Mouse (Mus musculus): ENCODE results near the gene Pitpnc1. TPM values are rescaled to one million over a fixed set of nuclear protein-coding genes. Genes with fewer than 3 reads are reported as not detected.

Gene Pitpnc1
- polyA plus RNA-seq, 1 experiment from 2014 or later, result 36.7 TPM

DNA sequence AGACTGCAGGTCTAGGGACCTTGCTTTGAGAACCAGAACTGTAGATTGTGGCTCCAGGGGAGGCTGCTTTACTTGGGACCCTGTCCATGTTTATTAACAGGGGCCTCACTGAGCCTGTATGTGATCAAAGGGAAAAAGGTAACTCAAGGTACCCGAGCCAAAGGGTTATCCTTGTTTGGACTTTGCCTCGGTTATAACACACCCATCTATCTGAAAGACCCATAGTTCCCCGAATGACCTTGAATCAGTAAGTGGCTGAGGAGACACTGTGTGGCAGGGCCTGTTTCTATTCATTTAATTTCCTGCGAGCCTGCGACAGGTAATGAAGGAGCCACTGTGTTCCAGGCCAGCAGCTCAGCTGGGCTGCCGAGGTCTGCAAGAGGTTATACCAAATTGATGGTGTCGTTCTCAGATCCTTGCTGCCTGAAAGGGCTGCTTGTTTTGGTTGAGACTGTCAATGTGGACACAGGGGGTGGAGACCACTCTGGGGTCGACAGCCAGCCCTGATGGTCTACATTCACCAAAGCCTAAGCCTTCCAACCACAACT lies 246.8 kb downstream of the Pitpnc1 start:
- Histone ChIP-seq H3K4me3 (replicated peaks) (no peak overlapping the region), H3K27ac (0 out of 2 replicates have a peak overlapping the region, but pooled peaks have one; percentile 71), H3K27me3 (no peaks in the 10 kb centered on the region), H3K4me1 (replicated peaks) (peaks cover 21% of the 10 kb centered on the region), H3K4me2 (replicated peaks) (no peak overlapping the region), H3K9me3 (no peaks in the 10 kb centered on the region), H3K9ac (replicated peaks) (no peak overlapping the region), H3K36me3 (peaks cover 16% of the 10 kb centered on the region; the same call in 1 of the 2 replicates)
- no peak for ATAC-seq
- 88% methylated on average over 8 of the region's 8 CpGs for WGBS

DNA sequence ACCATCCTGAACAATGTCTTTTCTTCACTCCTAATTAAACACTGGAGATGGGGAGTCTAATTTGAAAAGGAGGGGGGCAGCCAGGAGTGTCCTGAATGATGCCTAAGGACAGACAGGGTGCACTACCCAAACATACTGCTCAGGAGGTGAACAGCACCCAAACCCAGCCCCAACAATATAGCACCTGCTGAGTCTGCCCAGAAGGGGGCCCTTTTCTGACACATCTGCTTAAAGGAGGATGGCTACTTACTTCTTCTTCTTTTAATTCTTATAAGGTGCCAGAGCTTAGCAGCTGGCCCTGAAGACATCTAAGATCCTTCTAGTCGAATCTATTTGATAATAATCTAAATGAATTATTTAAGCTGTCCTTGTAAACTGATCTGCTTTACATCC lies 247.3 kb downstream of the Pitpnc1 start:
- no peak overlapping the region for H3K9ac ChIP-seq (replicated peaks)
- no peaks in the 10 kb centered on the region for H3K9me3 ChIP-seq
- peaks cover 21% of the 10 kb centered on the region for H3K4me1 ChIP-seq (replicated peaks)
- H3K36me3 ChIP-seq, result peaks cover 11% of the 10 kb centered on the region; the same call in 1 of the 2 replicates
- H3K27me3 ChIP-seq, result no peaks in the 10 kb centered on the region
- WGBS, result 63% methylated on average over 1 of the region's 1 CpGs
- H3K4me2 ChIP-seq (replicated peaks), result 0 out of 2 replicates have a peak overlapping the region, but pooled peaks have one; percentile 2
- H3K4me3 ChIP-seq (replicated peaks), result no peak overlapping the region
- ATAC-seq, result no peak
- H3K27ac ChIP-seq, result peak overlapping the region; percentile 71

DNA sequence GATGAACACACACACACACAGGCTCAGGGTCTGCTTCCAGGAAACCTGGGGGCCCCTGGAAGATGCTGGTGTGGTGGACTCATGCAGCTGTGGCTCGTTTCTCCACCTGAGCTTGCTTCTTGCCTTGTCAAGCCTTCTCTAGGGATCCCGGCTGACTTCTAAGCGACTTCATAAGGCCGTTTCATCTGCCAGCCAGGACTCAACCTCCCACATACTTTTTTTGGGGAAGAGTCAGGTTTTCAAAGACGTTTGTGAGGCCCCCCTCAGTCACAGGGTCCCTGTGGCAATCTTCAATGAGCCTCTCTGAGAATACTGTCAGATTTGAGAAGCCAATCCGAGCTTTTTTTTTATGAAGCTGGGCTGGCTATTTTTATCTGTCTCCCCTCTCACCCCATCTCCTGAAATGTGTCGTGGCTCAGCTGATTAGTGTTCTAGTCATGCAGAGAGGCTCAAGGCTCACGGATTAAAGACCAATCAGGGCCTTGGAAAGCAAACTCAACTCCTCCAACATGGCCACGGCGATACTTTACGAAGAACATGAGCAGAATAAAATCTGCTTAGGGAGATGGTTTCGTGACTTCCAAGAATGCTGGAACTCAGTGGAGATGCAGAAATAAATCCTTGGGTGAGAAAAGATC lies 247.8 kb downstream of the Pitpnc1 start:
- WGBS, result 52% methylated on average over 12 of the region's 12 CpGs
- no peak overlapping the region for H3K4me3 ChIP-seq (replicated peaks)
- H3K27ac ChIP-seq, result peak overlapping the region; percentile 71
- H3K9me3 ChIP-seq, result no peaks in the 10 kb centered on the region
- peak overlapping the region; percentile 9; the same call in 1 of the 2 replicates for H3K4me2 ChIP-seq (replicated peaks)
- ATAC-seq, result 0 out of 2 replicates have a peak, but pooled peaks have one; percentile 43
- 0 out of 2 replicates have a peak overlapping the region, but pooled peaks have one; percentile 7 for H3K9ac ChIP-seq (replicated peaks)
- H3K27me3 ChIP-seq, result no peaks in the 10 kb centered on the region
- H3K36me3 ChIP-seq, result peaks cover 6% of the 10 kb centered on the region; the same call in 1 of the 2 replicates
- peaks cover 21% of the 10 kb centered on the region for H3K4me1 ChIP-seq (replicated peaks)

DNA sequence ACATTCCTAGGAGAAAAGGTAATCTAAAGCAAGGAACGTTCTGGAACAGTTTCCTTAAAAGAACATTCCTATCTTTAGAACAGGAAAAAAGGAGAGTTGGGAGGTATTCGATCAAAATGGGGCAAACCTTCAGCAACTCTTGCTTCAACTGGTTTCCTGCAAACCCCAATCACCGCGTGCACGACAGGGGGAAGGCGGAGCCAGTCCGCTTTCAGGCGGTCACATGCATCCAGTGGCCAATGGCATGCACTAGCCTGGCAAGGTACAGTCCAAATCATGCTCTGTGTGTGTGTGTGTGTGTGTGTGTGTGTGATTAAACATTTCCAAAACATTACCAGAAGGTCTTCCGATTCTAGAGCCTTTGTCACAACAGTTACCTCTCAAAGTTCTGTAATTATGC lies 255.4 kb downstream of the Pitpnc1 start:
- Histone ChIP-seq H3K4me2 (replicated peaks) (no peak overlapping the region), H3K4me1 (replicated peaks) (no peaks in the 10 kb centered on the region), H3K4me3 (replicated peaks) (no peak overlapping the region), H3K9me3 (no peaks in the 10 kb centered on the region), H3K27ac (no peak overlapping the region), H3K27me3 (no peaks in the 10 kb centered on the region), H3K9ac (replicated peaks) (no peak overlapping the region), H3K36me3 (peaks cover 16% of the 10 kb centered on the region)
- ATAC-seq, result no peak
- WGBS, result 92% methylated on average over 9 of the region's 9 CpGs

DNA sequence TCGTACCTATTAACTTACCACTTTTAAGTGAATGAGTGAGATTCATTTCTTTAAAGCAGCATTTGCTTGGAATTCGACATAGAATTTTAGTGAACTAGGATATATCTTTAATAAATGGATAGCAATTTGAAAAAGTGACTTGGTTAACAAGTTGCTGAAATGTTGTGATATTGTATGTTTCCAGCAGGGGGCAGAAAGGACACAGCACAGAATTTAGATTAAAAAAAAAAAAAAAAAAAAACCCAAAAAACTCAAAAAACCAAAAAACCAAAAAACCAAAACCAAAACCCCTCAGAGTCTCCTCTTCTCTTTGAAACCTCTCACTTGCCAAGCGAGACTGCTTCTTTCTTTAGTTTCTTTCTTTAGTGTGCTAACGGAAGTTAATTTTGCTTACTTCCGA lies 256.8 kb downstream of the Pitpnc1 start:
- Histone ChIP-seq H3K9ac (replicated peaks) (no peak overlapping the region), H3K4me1 (replicated peaks) (no peaks in the 10 kb centered on the region), H3K27me3 (no peaks in the 10 kb centered on the region), H3K4me2 (replicated peaks) (no peak overlapping the region), H3K9me3 (no peaks in the 10 kb centered on the region), H3K27ac (no peak overlapping the region), H3K4me3 (replicated peaks) (no peak overlapping the region), H3K36me3 (peaks cover 16% of the 10 kb centered on the region)
- WGBS, result 79% methylated on average over 5 of the region's 5 CpGs
- no peak for ATAC-seq

DNA sequence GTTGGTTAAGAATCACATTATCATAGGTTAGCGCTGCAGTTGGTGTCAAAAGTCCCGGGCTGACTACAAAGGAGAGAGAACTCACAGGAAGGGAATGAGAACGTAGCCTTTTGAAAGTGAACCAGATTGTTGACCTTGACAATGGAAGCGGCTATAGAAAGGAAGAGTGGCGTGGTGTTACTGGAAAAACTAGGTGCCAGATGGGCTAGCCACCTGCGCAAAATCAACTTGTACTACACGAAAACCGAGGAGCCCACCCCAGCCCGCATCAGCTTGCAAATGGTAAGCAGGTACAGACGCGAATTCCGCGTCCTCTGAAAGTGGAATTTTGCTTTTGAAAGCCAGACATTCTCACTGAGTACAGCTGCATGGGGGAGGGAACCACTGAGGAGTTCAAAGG lies 260.7 kb downstream of the Pitpnc1 start:
- no peak overlapping the region for H3K9ac ChIP-seq (replicated peaks)
- WGBS, result 84% methylated on average over 13 of the region's 13 CpGs

DNA sequence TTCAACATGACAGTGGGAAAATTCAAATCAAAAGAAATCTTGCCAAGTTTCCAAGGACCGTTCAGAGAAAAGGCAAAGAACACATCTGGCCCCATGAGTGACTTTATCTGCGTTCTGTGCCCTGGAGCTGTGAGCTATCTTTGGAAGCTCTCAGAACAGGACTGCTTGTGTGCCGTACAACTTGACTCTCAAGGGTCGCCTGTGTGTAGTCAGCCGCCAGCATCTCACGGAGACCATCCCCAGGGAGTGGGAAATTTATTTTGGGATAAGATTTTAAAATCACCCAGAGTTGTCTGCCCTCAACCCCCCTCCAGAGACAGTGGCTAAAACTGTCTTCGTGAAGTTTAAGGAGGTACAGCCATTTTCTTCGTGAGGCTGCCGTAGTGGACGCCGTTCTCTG lies 268.7 kb downstream of the Pitpnc1 start:
- no peak for ATAC-seq
- WGBS, result 91% methylated on average over 11 of the region's 11 CpGs
- Histone ChIP-seq H3K9me3 (no peaks in the 10 kb centered on the region), H3K36me3 (no peaks in the 10 kb centered on the region), H3K27ac (no peak overlapping the region), H3K4me3 (replicated peaks) (no peak overlapping the region), H3K9ac (replicated peaks) (no peak overlapping the region), H3K27me3 (no peaks in the 10 kb centered on the region), H3K4me1 (replicated peaks) (no peaks in the 10 kb centered on the region), H3K4me2 (replicated peaks) (no peak overlapping the region)

More for the DNA sequence above, 260.7 kb downstream of the Pitpnc1 start:
- Histone ChIP-seq H3K27me3 (no peaks in the 10 kb centered on the region), H3K4me1 (replicated peaks) (no peaks in the 10 kb centered on the region), H3K36me3 (peaks cover 7% of the 10 kb centered on the region; the same call in 1 of the 2 replicates), H3K4me3 (replicated peaks) (no peak overlapping the region), H3K4me2 (replicated peaks) (no peak overlapping the region), H3K27ac (no peak overlapping the region), H3K9me3 (no peaks in the 10 kb centered on the region)
- no peak for ATAC-seq

DNA sequence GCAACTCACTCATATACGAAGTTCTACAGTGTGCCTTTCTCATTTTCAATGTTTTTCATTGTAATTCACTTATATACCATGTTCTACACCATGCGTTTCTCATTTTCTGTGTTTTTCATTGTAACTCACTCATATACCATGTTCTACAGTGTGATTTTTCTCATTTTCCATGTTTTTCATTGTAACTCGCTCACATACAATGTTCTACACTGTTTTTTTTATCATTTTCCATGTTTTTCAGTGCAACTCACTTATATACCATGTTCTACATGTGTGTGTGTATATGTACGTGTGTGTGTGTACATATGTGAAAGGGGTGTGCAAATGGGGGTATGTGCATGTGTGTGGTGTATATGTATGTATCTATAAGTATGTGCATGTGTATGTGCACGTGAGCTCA lies 271.2 kb downstream of the Pitpnc1 start:
- Histone ChIP-seq H3K36me3 (no peaks in the 10 kb centered on the region), H3K9ac (replicated peaks) (no peak overlapping the region), H3K4me1 (replicated peaks) (no peaks in the 10 kb centered on the region), H3K27ac (no peak overlapping the region), H3K9me3 (no peaks in the 10 kb centered on the region), H3K4me3 (replicated peaks) (no peak overlapping the region), H3K4me2 (replicated peaks) (no peak overlapping the region), H3K27me3 (no peaks in the 10 kb centered on the region)
- 73% methylated on average over 5 of the region's 5 CpGs for WGBS
- no peak for ATAC-seq

DNA sequence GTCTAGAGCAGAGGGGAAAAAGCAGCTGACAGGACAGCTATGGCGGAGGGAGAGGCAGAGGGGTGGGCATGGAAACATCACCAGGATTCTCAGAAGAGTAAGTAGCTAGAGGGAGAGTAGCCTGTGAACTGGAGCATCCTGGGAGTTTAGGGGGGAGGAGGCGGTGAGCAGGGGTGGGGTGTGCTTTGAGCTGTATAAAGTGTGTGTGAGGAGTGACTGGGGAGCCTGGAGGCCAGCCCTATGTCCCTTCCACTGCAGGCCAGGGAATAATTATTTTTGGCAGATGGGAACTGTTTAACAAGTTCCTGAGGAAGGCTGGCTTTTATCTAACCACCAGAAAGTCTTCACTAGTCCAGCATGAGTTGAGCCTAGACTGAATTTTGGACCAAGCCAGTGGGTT lies 275.2 kb downstream of the Pitpnc1 start:
- Histone ChIP-seq H3K27me3 (no peaks in the 10 kb centered on the region), H3K9me3 (no peaks in the 10 kb centered on the region), H3K4me1 (replicated peaks) (no peaks in the 10 kb centered on the region), H3K4me2 (replicated peaks) (no peak overlapping the region), H3K9ac (replicated peaks) (no peak overlapping the region), H3K36me3 (no peaks in the 10 kb centered on the region), H3K4me3 (replicated peaks) (no peak overlapping the region), H3K27ac (no peak overlapping the region)
- WGBS, result 66% methylated on average over 2 of the region's 2 CpGs
- no peak for ATAC-seq

DNA sequence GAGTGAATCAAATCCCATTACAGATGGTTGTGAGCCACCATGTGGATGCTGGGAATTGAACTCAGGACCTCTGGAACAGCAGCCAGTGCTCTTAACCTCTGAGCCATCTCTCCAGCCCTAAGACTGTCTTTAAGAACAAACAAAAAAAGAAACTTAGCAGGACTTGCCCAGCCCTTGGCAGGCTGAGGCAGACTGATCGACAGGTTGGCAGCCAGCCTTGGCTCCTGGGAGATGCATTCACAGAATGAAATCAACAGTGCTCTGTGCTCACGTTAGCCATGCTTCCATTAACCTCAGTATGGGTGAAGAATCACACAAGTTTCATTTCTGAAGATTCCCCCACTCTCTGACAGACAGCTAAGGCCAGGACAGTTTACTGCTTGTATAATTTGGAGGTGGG lies 280.1 kb downstream of the Pitpnc1 start:
- H3K9me3 ChIP-seq, result no peaks in the 10 kb centered on the region
- ATAC-seq, result no peak
- peaks cover 11% of the 10 kb centered on the region for H3K4me1 ChIP-seq (replicated peaks)
- no peak overlapping the region for H3K4me2 ChIP-seq (replicated peaks)
- WGBS, result 78% methylated on average over 2 of the region's 2 CpGs
- H3K27ac ChIP-seq, result no peak overlapping the region
- H3K9ac ChIP-seq (replicated peaks), result no peak overlapping the region
- peaks cover 8% of the 10 kb centered on the region for H3K36me3 ChIP-seq
- no peak overlapping the region for H3K4me3 ChIP-seq (replicated peaks)
- H3K27me3 ChIP-seq, result no peaks in the 10 kb centered on the region

DNA sequence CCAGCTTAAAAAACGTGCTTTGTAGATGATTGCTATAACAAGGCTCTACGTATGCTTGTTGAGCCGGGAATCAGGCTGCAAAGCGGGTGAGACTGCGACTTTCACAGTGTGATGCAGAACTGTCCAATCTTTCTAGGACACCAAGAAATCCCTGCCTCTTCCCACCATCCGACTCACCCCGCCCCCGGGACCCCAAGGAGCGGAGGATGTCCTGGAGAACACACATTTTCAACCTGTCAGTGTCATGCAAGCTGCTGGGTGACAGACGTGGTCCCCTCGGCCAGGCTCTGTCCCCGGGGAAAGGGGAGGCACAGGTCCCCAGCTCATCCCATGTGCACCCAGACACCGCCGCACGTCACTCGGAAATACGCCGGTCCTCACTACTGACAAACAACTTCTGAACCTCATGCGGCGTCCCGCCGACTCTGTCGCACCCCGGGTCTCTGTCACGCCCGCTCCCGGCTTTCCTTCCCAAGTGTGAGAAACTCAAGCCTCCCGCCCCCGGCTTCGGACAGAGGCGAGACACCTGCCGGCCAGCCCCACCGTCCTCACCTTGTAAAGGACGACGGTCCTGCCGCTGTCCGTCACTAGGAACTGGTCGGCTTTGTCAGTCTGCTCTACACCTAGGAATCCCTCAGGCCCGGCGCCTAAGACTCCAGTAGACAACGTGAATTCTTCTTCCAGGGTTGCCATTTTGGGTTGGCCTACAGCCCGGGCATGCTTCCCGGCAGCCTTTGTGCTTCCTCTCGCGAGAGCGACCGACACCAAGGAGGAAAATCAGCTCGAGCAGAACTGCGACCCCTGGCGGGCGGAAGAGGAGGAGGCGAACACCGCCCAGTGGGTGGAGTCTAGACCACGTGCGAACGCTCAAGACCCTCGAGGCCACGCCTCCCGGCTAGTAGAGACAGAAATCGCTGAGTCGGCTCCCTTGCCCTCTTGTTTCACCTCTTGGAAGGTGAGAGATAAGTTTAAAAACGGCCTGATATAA lies 281.6 kb downstream of the Pitpnc1 start, which contains the start of gene Nol11:
Nol11 (minus strand) TSS at position 817 of the 988 bp plus-strand sequence.
- Histone ChIP-seq H3K4me1 (replicated peaks) (peaks cover 11% of the 10 kb centered on the region), H3K4me2 (replicated peaks) (peak within 1 kb of the TSS; percentile 70), H3K9me3 (no peaks in the 10 kb centered on the region), H3K9ac (replicated peaks) (peak within 1 kb of the TSS; percentile 88), H3K27me3 (no peaks in the 10 kb centered on the region), H3K36me3 (peaks cover 23% of the 10 kb centered on the region), H3K27ac (peak within 1 kb of the TSS; percentile 85), H3K4me3 (replicated peaks) (peak within 1 kb of the TSS; percentile 91)
- ATAC-seq, result peak; percentile 98
- WGBS, result under 1% methylated on average over 62 of the region's 62 CpGs

DNA sequence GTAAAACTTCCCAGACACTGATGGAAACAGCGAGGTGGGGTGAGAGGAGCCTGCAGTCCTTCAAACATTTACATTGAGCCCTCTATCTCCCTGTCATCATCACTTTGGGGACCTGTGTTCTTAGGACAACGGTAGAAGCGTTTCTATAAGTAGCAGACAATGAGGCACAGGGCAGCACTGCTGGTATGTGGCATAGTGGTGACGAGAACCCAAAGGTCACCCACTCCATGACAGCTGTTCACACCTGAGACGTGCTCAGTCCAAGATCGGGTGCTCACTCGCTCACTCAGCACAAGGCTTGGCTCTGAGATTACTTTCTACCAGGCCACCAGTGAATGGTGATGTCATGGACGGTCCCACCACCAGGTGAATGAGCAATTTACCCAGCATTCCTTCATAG lies 286.7 kb downstream of the Pitpnc1 start:
- no peak for ATAC-seq
- Histone ChIP-seq H3K4me1 (replicated peaks) (peaks cover 11% of the 10 kb centered on the region), H3K4me3 (replicated peaks) (no peak overlapping the region), H3K4me2 (replicated peaks) (no peak overlapping the region), H3K27ac (no peak overlapping the region), H3K9me3 (no peaks in the 10 kb centered on the region), H3K9ac (replicated peaks) (no peak overlapping the region), H3K27me3 (no peaks in the 10 kb centered on the region), H3K36me3 (peaks cover 69% of the 10 kb centered on the region)
- 93% methylated on average over 8 of the region's 8 CpGs for WGBS

Measured in midbrain, embryonic 13.5 days (tissue).